Mouse (Mus musculus) cortical plate, adult 2 months (tissue): ENCODE results near the gene D130043K22Rik.

Source experiments
- CTCF ChIP-seq: fragments of 200-500 bp; IDR thresholded peaks from 2 replicates; pipeline ENCODE4 v1.5.1; 2011; ENCODE audit warnings: mild to moderate bottlenecking, control low read depth, low read length; ENCODE audit not compliant: insufficient read depth; ENCODE audit errors: extremely low read depth
- POLR2A ChIP-seq: fragments of 200-500 bp; IDR thresholded peaks from 2 replicates; pipeline ENCODE4 v1.6.1; 2011; ENCODE audit warnings: mild to moderate bottlenecking, low read length, control low read depth; ENCODE audit not compliant: insufficient read depth; ENCODE audit errors: extremely low read depth

- TF ChIP-seq CTCF (no peak), POLR2A (no peak)
Observed at GRCm38 (mm10) chr13:24801308-24801921, 43.5 kb upstream of the D130043K22Rik start, which contains the start of gene BC005537.
